ENCODE assay signal across 18 mouse cellular contexts in the genomic region with DNA sequence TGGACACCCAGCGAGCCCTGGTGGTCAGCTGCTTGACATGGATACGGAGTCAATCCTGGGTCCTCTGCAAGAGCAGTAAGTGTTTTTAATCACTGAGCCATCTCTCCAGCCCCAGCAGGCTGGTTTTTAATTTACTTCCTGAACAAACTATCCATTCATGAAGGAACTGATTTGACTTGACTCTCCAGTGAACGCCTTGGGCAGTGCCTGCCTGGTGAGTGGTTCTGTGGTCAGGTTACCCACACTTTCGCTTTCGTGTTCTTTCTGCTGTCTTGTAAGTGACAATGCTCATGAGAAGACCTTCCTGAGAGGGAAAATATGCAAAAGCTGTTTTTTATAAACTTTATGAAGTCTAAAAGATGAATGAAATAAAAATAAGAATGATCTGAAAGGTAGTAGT.
A peak's percentile ranks its signal among the peaks of the same experiment; 100 is the strongest.
DNase-seq lines count a peak whose midpoint lies in the region; ATAC-seq lines count a peak whose summit lies in the region.
"Had no signal": no experiment of that assay in that cellular context is flagged by ENCODE, and none has a peak within 500 bp of the region (broad histone marks: within the 10 kb centered on the region; RNA-seq: fewer than 3 reads in every experiment).

No protein-coding gene starts in this region.

- DNase-seq in kidney, postnatal 10 days, result no peak
- peak; percentile 31 for DNase-seq in A20 (ENCODE audit: low read depth, low spot score)
- DNase-seq in naive thymus-derived CD4-positive, alpha-beta T cell, adult 2 months (ENCODE audit: low read depth), result peak; percentile 5
- DNase-seq in gastrocnemius, postnatal 14 days, result no peak
- no peak for DNase-seq in embryo, embryonic 10.5 days (ENCODE audit: low spot score)
- DNase-seq: adrenal gland, adult 8-10 months; cerebellum, postnatal 10 days; gastrocnemius, postnatal 36 days; lung, postnatal 14 days had no signal

- intact Hi-C loops in gastrocnemius, postnatal 14 days (cut with DNase I; ENCODE audit: low total_unique reads), result no loop called here

- no peak overlapping the region for H3K9ac ChIP-seq in kidney, embryonic 16.5 days (replicated peaks; ENCODE audit: low read length)
- H3K9ac ChIP-seq: heart, embryonic 13.5 days; hindbrain, embryonic 12.5 days; midbrain, embryonic 15.5 days; neural tube, embryonic 15.5 days had no signal

- 59% methylated on average over 5 of the region's 5 CpGs for WGBS in kidney, embryonic 16.5 days

- no peak overlapping the region for H3K4me2 ChIP-seq in kidney, embryonic 16.5 days (replicated peaks; ENCODE audit: low read depth, low read length)
- H3K4me2 ChIP-seq: heart, embryonic 13.5 days; hindbrain, embryonic 12.5 days; liver, embryonic 11.5 days; midbrain, embryonic 15.5 days; neural tube, embryonic 15.5 days had no signal

- no peak overlapping the region for H3K27ac ChIP-seq in kidney, embryonic 16.5 days (ENCODE audit: low read length)
- H3K27ac ChIP-seq: heart, embryonic 13.5 days; hindbrain, embryonic 12.5 days; midbrain, embryonic 15.5 days; neural tube, embryonic 15.5 days had no signal

- ATAC-seq in kidney, embryonic 16.5 days (ENCODE audit: low FRiP score, low TSS enrichment), result 0 out of 2 replicates have a peak, but pooled peaks have one; percentile 43
- ATAC-seq in activated CD4-positive, CD25-positive, alpha-beta regulatory T cell, adult 4 months, result peak; percentile 83
- no peak for ATAC-seq in erythroid progenitor cell, adult 5-6 weeks (replicated peaks; ENCODE audit: low FRiP score, poor library complexity, severe bottlenecking)
- ATAC-seq: forebrain, embryonic 16.5 days; midbrain, embryonic 15.5 days had no signal

- peaks cover 8% of the 10 kb centered on the region for H3K4me1 ChIP-seq in kidney, embryonic 16.5 days (ENCODE audit: insufficient read depth, low read length)
- H3K4me1 ChIP-seq: heart, embryonic 13.5 days; hindbrain, embryonic 12.5 days; midbrain, embryonic 15.5 days; neural tube, embryonic 15.5 days had no signal

- peaks cover 18% of the 10 kb centered on the region; the same call in 1 of the 2 replicates for H3K36me3 ChIP-seq in kidney, embryonic 16.5 days (ENCODE audit: insufficient read depth, low read length)
- H3K36me3 ChIP-seq: hindbrain, embryonic 12.5 days; midbrain, embryonic 15.5 days; neural tube, embryonic 15.5 days had no signal

- H3K27me3 ChIP-seq in kidney, embryonic 16.5 days (ENCODE audit: insufficient read depth, low read length), result no peaks in the 10 kb centered on the region
- H3K27me3 ChIP-seq: heart, embryonic 13.5 days; hindbrain, embryonic 12.5 days; midbrain, embryonic 15.5 days; neural tube, embryonic 15.5 days had no signal

- no peaks in the 10 kb centered on the region for H3K9me3 ChIP-seq in kidney, embryonic 16.5 days (ENCODE audit: low read length)
- H3K9me3 ChIP-seq: heart, embryonic 13.5 days; hindbrain, embryonic 12.5 days; midbrain, embryonic 15.5 days; neural tube, embryonic 15.5 days had no signal

- no peak overlapping the region for H3K4me3 ChIP-seq in kidney, embryonic 16.5 days (ENCODE audit: low read length)
- H3K4me3 ChIP-seq: heart, embryonic 13.5 days; hindbrain, embryonic 12.5 days; midbrain, embryonic 15.5 days; neural tube, embryonic 15.5 days had no signal

Comparison
In these comparisons a context has a peak if more than half of its experiments do, and no peak if none do; other contexts are left out.
1. DNase-seq: peak in A20 (single experiment) and naive thymus-derived CD4-positive, alpha-beta T cell, adult 2 months (single experiment); none in kidney, postnatal 10 days (single experiment), gastrocnemius, postnatal 14 days (single experiment) and embryo, embryonic 10.5 days (single experiment).